Mouse (Mus musculus) liver, postnatal 0 days (tissue): Measurements from ENCODE around the gene Gm17018. TPM values are rescaled to one million over a fixed set of nuclear protein-coding genes. Genes with fewer than 3 reads are reported as not detected.

Experiments used
- ATAC-seq: fragments of 200-750 bp; cut with Nextera tagmentation; 2 replicates; pipeline ENCODE4 v1.8.0; 2017; ENCODE audit warnings: mild to moderate bottlenecking, moderate library complexity
- DNase-seq: peaks from one replicate; pipeline ENCODE4 v3.0.0-alpha.2; 2016
- H3K27ac ChIP-seq: fragments of 300-500 bp; sonication (generic); 2 replicates; pipeline ENCODE4 v1.5.1; 2014; ENCODE audit warnings: antibody characterized with exemption, moderate library complexity, mild to moderate bottlenecking, low read depth
- H3K27me3 ChIP-seq: fragments of 300-500 bp; sonication (generic); 2 replicates; pipeline ENCODE4 v1.6.1; 2014; ENCODE audit warnings: low read length, control low read depth, mixed read lengths; ENCODE audit not compliant: insufficient read depth
- H3K36me3 ChIP-seq: fragments of 300-500 bp; sonication (generic); replicated peaks from 2 replicates; pipeline ENCODE4 v1.6.1; 2014; ENCODE audit warnings: mild to moderate bottlenecking, control low read depth, low read length, moderate library complexity, mixed read lengths; ENCODE audit not compliant: insufficient read depth
- H3K4me1 ChIP-seq: fragments of 300-500 bp; sonication (generic); 2 replicates; pipeline ENCODE4 v1.6.1; 2014; ENCODE audit warnings: antibody characterized with exemption, mild to moderate bottlenecking, control low read depth; ENCODE audit not compliant: insufficient read depth
- H3K4me2 ChIP-seq: fragments of 300-500 bp; sonication (generic); 2 replicates; pipeline ENCODE4 v1.6.1; 2014; ENCODE audit warnings: low read depth, mild to moderate bottlenecking, low read length, moderate library complexity, mixed read lengths
- H3K4me3 ChIP-seq: fragments of 300-500 bp; sonication (generic); 2 replicates; pipeline ENCODE4 v1.5.1; 2014; ENCODE audit warnings: low read depth, low read length
- H3K9ac ChIP-seq: fragments of 300-500 bp; sonication (generic); replicated peaks from 2 replicates; pipeline ENCODE4 v1.6.1; 2014; ENCODE audit warnings: mild to moderate bottlenecking, moderate library complexity
- H3K9me3 ChIP-seq: fragments of 300-500 bp; sonication (generic); 2 replicates; pipeline ENCODE4 v1.6.1; 2016; ENCODE audit warnings: mild to moderate bottlenecking, control low read depth, low read length, mixed read lengths
- CTCF ChIP-seq: sonication (generic); IDR thresholded peaks from 2 replicates; pipeline ENCODE4 v1.5.1; 2016; ENCODE audit warnings: antibody characterized with exemption, low read depth
- EP300 ChIP-seq: IDR thresholded peaks from 2 replicates; pipeline ENCODE4 v1.6.1; 2016; ENCODE audit warnings: antibody characterized with exemption, low read depth, mild to moderate bottlenecking
- WGBS: fragments of 180-500 bp; shearing (Covaris S2); extraction: QIAGEN DNeasy Blood & Tissue Kit; methylation state at CpG from one replicate; pipeline ENCODE4 v1.1.7; 2014; ENCODE audit not compliant: insufficient replicate concordance; 5-methylcytosine and 5-hydroxymethylcytosine counted together
- polyA plus RNA-seq: library from polyadenylated mRNA; unstranded; fragments of >200 nt; fragmentation: Nextera tagmentation; extraction: Ambion mirVana; gene quantifications from 2 replicates; pipeline ENCODE4 v1.2.1, GENCODE M21; 2015

Gene Gm17018
- polyA plus RNA-seq, 1 experiment from 2014 or later, result 13.1 TPM

DNA sequence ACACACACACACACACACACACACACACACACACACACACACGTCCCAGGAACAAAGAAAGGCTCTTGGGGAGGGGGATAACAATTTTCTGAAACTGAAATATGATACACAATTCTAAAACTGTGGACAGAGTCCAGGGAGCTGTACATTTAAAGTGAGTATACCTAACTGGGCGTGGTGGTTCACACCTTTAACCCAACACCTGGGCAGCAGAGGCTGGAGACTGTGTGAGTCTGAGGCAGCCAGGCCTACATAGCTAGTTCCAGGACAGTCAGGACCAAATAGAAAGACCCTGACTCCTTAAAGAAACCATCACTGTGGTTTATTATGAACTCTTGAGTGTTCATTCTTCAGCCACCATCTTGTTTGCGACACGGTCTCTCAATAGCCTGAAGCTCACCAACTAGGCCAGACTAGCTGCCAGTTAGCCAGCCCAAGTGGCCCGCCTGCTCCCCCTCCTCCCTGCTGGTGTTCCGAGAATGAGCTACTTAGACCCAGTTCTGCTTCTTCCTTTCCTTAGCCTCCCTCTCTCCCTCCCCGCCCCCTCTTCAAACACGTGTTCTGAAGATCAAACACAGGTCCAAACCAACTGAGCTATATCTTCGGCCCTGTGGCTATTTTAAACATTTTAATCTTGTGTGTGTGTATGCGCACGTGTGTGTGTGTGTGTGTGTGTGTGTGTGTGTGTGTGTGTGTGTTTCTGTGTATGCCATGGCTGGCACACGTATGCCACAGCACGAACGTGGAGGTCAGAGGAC is 59.5 kb downstream of the Gm17018 start:
- Histone ChIP-seq H3K36me3 (peaks cover 8% of the 10 kb centered on the region; the same call in 1 of the 2 replicates), H3K9me3 (no peaks in the 10 kb centered on the region), H3K4me1 (no peaks in the 10 kb centered on the region), H3K27ac (no peak overlapping the region), H3K27me3 (no peaks in the 10 kb centered on the region), H3K4me3 (no peak overlapping the region), H3K9ac (no peak overlapping the region), H3K4me2 (no peak overlapping the region)
- TF ChIP-seq CTCF (no peak), EP300 (no peak)
- ATAC-seq (no peak), DNase-seq (no peak)
- WGBS, result 82% methylated on average over 14 of the region's 14 CpGs

DNA sequence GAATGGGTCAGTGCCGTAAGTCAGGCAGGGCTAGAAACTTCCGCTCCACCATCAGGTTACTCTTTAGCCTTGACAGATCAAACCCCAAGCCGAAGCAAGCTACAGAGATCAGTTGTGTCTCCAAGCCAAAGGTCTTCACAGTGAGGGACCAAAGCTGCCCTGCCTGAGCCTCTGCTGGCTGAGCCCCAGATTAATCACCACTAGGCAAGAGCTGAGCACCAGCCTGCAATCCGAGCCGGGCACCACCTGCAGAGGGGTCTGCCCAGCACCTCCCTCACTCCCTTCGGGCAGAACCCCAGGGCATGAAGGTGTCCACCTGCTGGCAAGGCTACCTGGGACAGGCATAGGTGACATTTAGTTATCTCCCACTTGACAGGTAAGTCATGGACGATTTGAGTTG is 60.6 kb downstream of the Gm17018 start:
- Histone ChIP-seq H3K9ac (no peak overlapping the region), H3K4me2 (no peak overlapping the region), H3K4me1 (no peaks in the 10 kb centered on the region), H3K27ac (no peak overlapping the region), H3K4me3 (no peak overlapping the region), H3K27me3 (no peaks in the 10 kb centered on the region), H3K36me3 (peaks cover 8% of the 10 kb centered on the region; the same call in 1 of the 2 replicates), H3K9me3 (no peaks in the 10 kb centered on the region)
- 71% methylated on average over 7 of the region's 7 CpGs for WGBS
- ATAC-seq, result no peak
- DNase-seq, result no peak
- no peak for TF ChIP-seq CTCF
- TF ChIP-seq EP300, result no peak

DNA sequence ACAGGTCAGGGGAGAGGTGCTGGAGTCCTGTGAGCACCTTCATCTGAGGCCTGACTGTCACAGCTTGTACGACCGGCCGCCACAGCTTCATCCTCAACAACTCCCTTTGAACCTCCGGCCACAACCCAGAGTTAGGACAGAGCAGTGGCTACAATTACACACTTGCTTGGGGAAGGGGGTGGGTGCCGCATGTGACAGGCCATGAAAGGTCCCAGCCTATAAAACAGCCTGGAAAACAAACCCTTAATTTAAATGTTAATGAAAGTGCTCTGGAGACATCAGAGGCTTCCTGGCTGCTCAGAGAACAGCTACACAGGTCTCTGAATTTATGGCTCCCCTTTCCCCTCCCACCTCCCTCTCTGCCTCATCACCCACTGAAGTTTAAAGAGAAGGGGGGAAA is 61.7 kb downstream of the Gm17018 start:
- Histone ChIP-seq H3K4me3 (no peak overlapping the region), H3K9ac (no peak overlapping the region), H3K9me3 (no peaks in the 10 kb centered on the region), H3K27ac (no peak overlapping the region), H3K36me3 (peaks cover 8% of the 10 kb centered on the region; the same call in 1 of the 2 replicates), H3K27me3 (no peaks in the 10 kb centered on the region), H3K4me1 (no peaks in the 10 kb centered on the region), H3K4me2 (no peak overlapping the region)
- DNase-seq (no peak), ATAC-seq (no peak)
- TF ChIP-seq EP300 (no peak), CTCF (no peak)
- WGBS, result 80% methylated on average over 5 of the region's 5 CpGs

- Histone ChIP-seq H3K4me3 (no peak overlapping the region), H3K4me1 (no peaks in the 10 kb centered on the region), H3K9ac (no peak overlapping the region), H3K27me3 (no peaks in the 10 kb centered on the region), H3K4me2 (no peak overlapping the region), H3K27ac (no peak overlapping the region), H3K9me3 (no peaks in the 10 kb centered on the region), H3K36me3 (peaks cover 8% of the 10 kb centered on the region)
- DNase-seq (no peak), ATAC-seq (no peak)
- TF ChIP-seq CTCF (no peak), EP300 (no peak)
- 62% methylated on average over 4 of the region's 4 CpGs for WGBS
These were observed 63.3 kb downstream of the Gm17018 start for GRCm38 (mm10) chr19:45623710-45624109.

DNA sequence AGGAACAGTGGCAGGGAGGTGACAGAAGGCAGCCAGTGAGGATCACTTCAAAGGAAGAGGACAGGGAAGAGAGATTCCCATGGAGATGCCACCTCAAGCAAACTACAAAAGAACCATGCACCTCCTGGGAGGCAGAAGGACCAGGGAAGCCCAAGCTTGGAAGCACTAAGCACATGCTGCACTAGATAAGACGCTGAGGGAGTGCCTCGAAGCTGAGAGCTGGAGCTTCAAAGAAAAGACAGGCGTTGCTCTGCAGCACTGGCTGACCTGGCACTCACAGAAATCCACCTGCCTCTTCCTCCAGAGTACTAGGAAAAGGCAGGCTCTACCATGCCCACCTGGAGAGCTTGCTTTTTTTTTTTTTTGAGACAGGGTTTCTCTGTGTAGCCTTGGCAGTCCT is 66.6 kb downstream of the Gm17018 start:
- WGBS, result 25% methylated on average over 3 of the region's 3 CpGs
- no peak for DNase-seq

GRCm38 (mm10) chr19:45628649-45629048 is 68.2 kb downstream of the Gm17018 start:
- Histone ChIP-seq H3K36me3 (no peaks in the 10 kb centered on the region; the same call in none of the 2 replicates), H3K4me3 (no peak overlapping the region), H3K9ac (no peak overlapping the region), H3K27ac (no peak overlapping the region), H3K4me2 (no peak overlapping the region), H3K9me3 (no peaks in the 10 kb centered on the region), H3K4me1 (peaks cover 12% of the 10 kb centered on the region), H3K27me3 (no peaks in the 10 kb centered on the region)
- no peak for DNase-seq
- ATAC-seq, result no peak
- 90% methylated on average over 6 of the region's 6 CpGs for WGBS
- TF ChIP-seq CTCF, result no peak
- no peak for TF ChIP-seq EP300

More for the DNA sequence above, 66.6 kb downstream of the Gm17018 start:
- ATAC-seq, result no peak
- H3K9ac ChIP-seq, result no peak overlapping the region
- peaks cover 12% of the 10 kb centered on the region for H3K4me1 ChIP-seq
- no peak overlapping the region for H3K27ac ChIP-seq
- H3K27me3 ChIP-seq, result no peaks in the 10 kb centered on the region
- TF ChIP-seq CTCF (no peak), EP300 (no peak)
- no peak overlapping the region for H3K4me3 ChIP-seq
- no peaks in the 10 kb centered on the region for H3K9me3 ChIP-seq
- H3K36me3 ChIP-seq, result peaks cover 6% of the 10 kb centered on the region
- no peak overlapping the region for H3K4me2 ChIP-seq
